8 mouse cellular contexts compared by ENCODE assay signal in the genomic region with DNA sequence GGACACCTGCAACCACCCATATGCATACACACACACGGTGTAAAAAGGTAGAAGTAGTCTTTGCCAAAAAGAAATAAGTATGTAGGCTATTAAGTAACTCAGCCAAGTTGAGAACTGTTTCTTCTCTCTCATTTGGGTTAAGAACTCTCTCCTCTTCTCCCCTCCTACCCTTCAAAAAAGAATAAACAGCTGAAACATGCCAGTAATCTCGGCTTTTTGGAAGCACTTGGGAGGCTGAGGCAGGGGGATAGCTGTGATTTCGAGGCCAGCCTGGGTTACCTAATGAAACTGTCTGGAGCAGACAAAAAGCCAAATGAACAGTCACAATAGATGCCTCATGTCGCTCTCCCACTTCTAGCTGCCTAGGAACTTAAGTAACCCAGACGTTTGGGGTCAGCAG. TPM values are rescaled to one million over a fixed set of nuclear protein-coding genes. Genes with fewer than 3 reads are reported as not detected.
DNase-seq lines count a peak whose midpoint lies in the region; ATAC-seq and TF ChIP-seq lines count a peak whose summit lies in the region.

No protein-coding gene starts in this region.

- H3K9ac ChIP-seq in CH12.LX (ENCODE audit: insufficient read depth, low read depth) = peak overlapping the region; percentile 74
- peak overlapping the region; percentile 75 for H3K9ac ChIP-seq in forebrain, embryonic 12.5 days
- H3K9ac ChIP-seq in liver, embryonic 14.5 days (replicated peaks) = peak overlapping the region; percentile 69

- peaks cover 3 to 33% of the 10 kb centered on the region in 2 experiments; a peak in 3 of 4 replicates for H3K4me1 ChIP-seq in CH12.LX (ENCODE audit: control insufficient read depth in 1 of 2, insufficient read depth in 2 of 2)
- peaks cover 6% of the 10 kb centered on the region for H3K4me1 ChIP-seq in forebrain, embryonic 12.5 days
- peaks cover 7 to 8% of the 10 kb centered on the region in 2 experiments; a peak in 3 of 4 replicates for H3K4me1 ChIP-seq in liver, embryonic 14.5 days (replicated peaks; ENCODE audit: control insufficient read depth in 2 of 2, insufficient read depth in 2 of 2, low read length in 1 of 2)

- H3K79me2 ChIP-seq in CH12.LX (replicated peaks; ENCODE audit: control insufficient read depth, extremely low read depth, insufficient read depth, poor library complexity, severe bottlenecking) = peaks cover 12% of the 10 kb centered on the region; the same call in 1 of the 2 replicates

- H3K27ac ChIP-seq in gastrocnemius, adult 2 months = peak overlapping the region; percentile 88
- H3K27ac ChIP-seq in CH12.LX (ENCODE audit: insufficient read depth, low read depth) = no peak overlapping the region
- no peak overlapping the region for H3K27ac ChIP-seq in forebrain, embryonic 12.5 days
- no peak overlapping the region for H3K27ac ChIP-seq in liver, embryonic 14.5 days

- no peak for TF ChIP-seq CTCF in gastrocnemius, adult 2 months (IDR thresholded peaks at IDR 0.05)
- TF ChIP-seq CTCF in CH12.LX (conservative IDR thresholded peaks at IDR 0.05 in 1 of 2, IDR thresholded peaks at IDR 0.05 in 1 of 2; ENCODE audit: low read depth in 2 of 2, low read length in 2 of 2) = no peak
- no peak for TF ChIP-seq CTCF in liver, embryonic 14.5 days (IDR thresholded peaks at IDR 0.05; ENCODE audit: low read depth)

- in situ Hi-C loops in CH12.LX (cut with MboI; ENCODE audit: low pct_ligation_motif_present, low pct_unique_long_range_greater_than_20kb, low sequenced_read_pairs) = no loop called here

- peak overlapping the region; percentile 86; the same call in 1 of the 2 replicates for H3K4me2 ChIP-seq in CH12.LX (ENCODE audit: insufficient read depth, low read depth, poor library complexity, severe bottlenecking)
- peak overlapping the region; percentile 64 for H3K4me2 ChIP-seq in forebrain, embryonic 12.5 days
- peak overlapping the region; percentile 95 for H3K4me2 ChIP-seq in liver, embryonic 14.5 days (ENCODE audit: low read depth)

- no peaks in the 10 kb centered on the region for H3K27me3 ChIP-seq in CH12.LX (replicated peaks)
- no peaks in the 10 kb centered on the region for H3K27me3 ChIP-seq in forebrain, embryonic 12.5 days
- no peaks in the 10 kb centered on the region for H3K27me3 ChIP-seq in liver, embryonic 14.5 days (ENCODE audit: control insufficient read depth, insufficient read depth, low read length)

- intact Hi-C loops in gastrocnemius, adult 2 months (cut with DNase I) = no loop called here
- intact Hi-C loops in left cerebral cortex, postnatal 4 days (cut with DNase I) = no loop called here

- TF ChIP-seq POLR2A in CH12.LX (IDR thresholded peaks at IDR 0.05; ENCODE audit: low read depth, low read length) = no peak

- no peak for TF ChIP-seq RAD21 in CH12.LX (IDR thresholded peaks at IDR 0.05; ENCODE audit: low read depth, low read length)

- H3K4me3 ChIP-seq in gastrocnemius, adult 2 months = peak overlapping the region; percentile 88
- H3K4me3 ChIP-seq in CH12.LX (replicated peaks in 1 of 3; ENCODE audit: low read depth in 2 of 3, low read length in 2 of 3, poor library complexity in 1 of 3) = peak overlapping the region; percentile 85 to 94 (median 91)
- H3K4me3 ChIP-seq in forebrain, embryonic 12.5 days (replicated peaks) = peak overlapping the region; percentile 84
- peak overlapping the region; percentile 72 to 91 for H3K4me3 ChIP-seq in liver, embryonic 14.5 days (ENCODE audit: insufficient read depth in 1 of 2, low read depth in 2 of 2, low read length in 2 of 2)

- peaks cover 17 to 53% of the 10 kb centered on the region in 2 experiments for H3K36me3 ChIP-seq in CH12.LX (replicated peaks in 1 of 2; ENCODE audit: control insufficient read depth in 1 of 2, insufficient read depth in 1 of 2, low read length in 1 of 2)
- peaks cover 13% of the 10 kb centered on the region for H3K36me3 ChIP-seq in forebrain, embryonic 12.5 days (replicated peaks)
- H3K36me3 ChIP-seq in liver, embryonic 14.5 days (replicated peaks; ENCODE audit: control insufficient read depth, insufficient read depth, low read depth) = no peaks in the 10 kb centered on the region

- TF ChIP-seq EP300 in CH12.LX (IDR thresholded peaks at IDR 0.05; ENCODE audit: low read length) = no peak
- TF ChIP-seq EP300 in liver, embryonic 14.5 days (IDR thresholded peaks at IDR 0.05; ENCODE audit: low read depth) = no peak

- dilution Hi-C loops in CH12.LX (cut with MboI; ENCODE audit: extremely low pct_ligation_motif_present, extremely low pct_unique_long_range_greater_than_20kb, low sequenced_read_pairs) = no loop called here

- DNase-seq in gastrocnemius, adult 2 months = no peak
- DNase-seq in gastrocnemius, postnatal 25 days = no peak
- no peak for DNase-seq in CH12.LX (ENCODE audit: extremely low read depth)
- DNase-seq in liver, embryonic 14.5 days (ENCODE audit: low read depth in 3 of 3, low spot score in 3 of 3) = no peak
- no peak for DNase-seq in Muller cell, postnatal 12 days (ENCODE audit: inconsistent ontology term)
- DNase-seq in left cerebral cortex, postnatal 4 days = no peak
- DNase-seq in layer of hippocampus, adult 18-20 months (ENCODE audit: low spot score in 2 of 2) = no peak

- 24% methylated on average over 5 of the region's 5 CpGs for WGBS in forebrain, embryonic 12.5 days
- 10% methylated on average over 5 of the region's 5 CpGs for WGBS in liver, embryonic 14.5 days (ENCODE audit: insufficient replicate concordance)

- no peak; the same call in 1 of the 2 replicates for ATAC-seq in forebrain, embryonic 12.5 days (ENCODE audit: low FRiP score)
- no peak for ATAC-seq in liver, embryonic 14.5 days (ENCODE audit: insufficient read depth)

- H3K9me3 ChIP-seq in CH12.LX (replicated peaks; ENCODE audit: low read length) = no peaks in the 10 kb centered on the region
- H3K9me3 ChIP-seq in forebrain, embryonic 12.5 days = no peaks in the 10 kb centered on the region
- H3K9me3 ChIP-seq in liver, embryonic 14.5 days (ENCODE audit: control insufficient read depth, low read length) = no peaks in the 10 kb centered on the region

TF ChIP-seq in CH12.LX, 34 proteins besides CTCF, POLR2A, EP300 and RAD21:
- TF ChIP-seq MAZ (IDR thresholded peaks at IDR 0.05; ENCODE audit: low read depth, low read length) (no peak), MXI1 (IDR thresholded peaks at IDR 0.05; ENCODE audit: low read depth, low read length) (no peak), ZC3H11A (IDR thresholded peaks at IDR 0.05; ENCODE audit: low read depth, low read length) (no peak), RCOR1 (conservative IDR thresholded peaks at IDR 0.05; ENCODE audit: low read depth, low read length) (no peak), KAT2A (IDR thresholded peaks at IDR 0.05; ENCODE audit: insufficient replicate concordance, low read length) (no peak), UBTF (IDR thresholded peaks at IDR 0.05; ENCODE audit: low read depth, low read length) (no peak)

RNA-seq across cellular contexts. Expression of a gene that starts 0.7 kb away (rescaled TPM):
- 10 to 100 TPM; 10.5 to 15.8 TPM for total RNA-seq in gastrocnemius, adult 2 months (2021)
- 10 to 100 TPM; 14.0 to 15.8 TPM for total RNA-seq in gastrocnemius, postnatal 25 days (2021)
- total RNA-seq in CH12.LX (2012; rRNA removed) (45.2 and 48.5 TPM in 2 replicates), CH12.LX (2014; rRNA removed) (54.4 and 57.1 TPM in 2 replicates)
- 52.1 and 54.8 TPM in 2 replicates for polyA plus RNA-seq in CH12.LX (2012; ENCODE audit: insufficient read length, low read depth)
- polyA plus RNA-seq in forebrain, embryonic 12.5 days (2016; fragmentation: Nextera tagmentation; extraction: Ambion mirVana) = 70.6 and 70.7 TPM in 2 replicates
- polyA plus RNA-seq in liver, embryonic 14.5 days (2012; rRNA removed) = 19.0 and 21.7 TPM in 2 replicates
- polyA plus RNA-seq in liver, embryonic 14.5 days (2014; fragmentation: Nextera tagmentation; extraction: Ambion mirVana) = 29.0 and 33.8 TPM in 2 replicates
- 10 to 100 TPM; 45.6 to 49.8 TPM for total RNA-seq in left cerebral cortex, postnatal 4 days (2021)
- 10 to 100 TPM; 62.2 to 62.9 TPM for total RNA-seq in layer of hippocampus, adult 18-20 months (2021)

RNA-seq across cellular contexts. Expression of a gene that starts 42.2 kb away (rescaled TPM):
- not detected for total RNA-seq in gastrocnemius, adult 2 months (2021)
- not detected for total RNA-seq in gastrocnemius, postnatal 25 days (2021)
- total RNA-seq in CH12.LX (2012; rRNA removed) (0.81 TPM in 1 of 2 replicates, not detected in the other), CH12.LX (2014; rRNA removed) (not detected in 2 replicates)
- not detected in 2 replicates for polyA plus RNA-seq in CH12.LX (2012; ENCODE audit: insufficient read length, low read depth)
- not detected in 2 replicates for polyA plus RNA-seq in forebrain, embryonic 12.5 days (2016; fragmentation: Nextera tagmentation; extraction: Ambion mirVana)
- polyA plus RNA-seq in liver, embryonic 14.5 days (2012; rRNA removed) = 0.56 and 1.5 TPM in 2 replicates
- polyA plus RNA-seq in liver, embryonic 14.5 days (2014; fragmentation: Nextera tagmentation; extraction: Ambion mirVana) = not detected in 2 replicates
- total RNA-seq in left cerebral cortex, postnatal 4 days (2021) = not detected
- total RNA-seq in layer of hippocampus, adult 18-20 months (2021) = not detected
